Mouse (Mus musculus): ENCODE measurements around the gene Clk3.
A peak's percentile ranks its signal among the peaks of the same experiment; 100 is the strongest.

GRCm38 (mm10) chr9:57811793-57812733 is 46.4 kb upstream of the Clk3 start:
- TF ChIP-seq CTCF (IDR thresholded peaks at IDR 0.05; ENCODE audit: low read depth) (peak; percentile 28; the same call in 1 of the 2 replicates), EP300 (IDR thresholded peaks at IDR 0.05; ENCODE audit: low read depth) (no peak)
